Mouse (Mus musculus) mature B cell (primary cell): Measurements from ENCODE around the gene Aprt.

Experiments used
- in situ Hi-C: fragments of 300-500 bp; cut with MboI; formaldehyde crosslinking; loops from 2 replicates; pipeline ENCODE4 v1.14.3; 2019

The Aprt gene

GRCm38 (mm10) chr8:122576648-122577022 is at the start of gene Aprt:
Gene Aprt (minus strand): TSS chr8:122576909.
- in situ Hi-C loops, result no loop called here

- in situ Hi-C loops, result no loop called here
Measured at GRCm38 (mm10) chr8:122625811-122626210, 49.1 kb upstream of the Aprt start.

GRCm38 (mm10) chr8:122624653-122625052 is 47.9 kb upstream of the Aprt start:
- in situ Hi-C loops, result no loop called here

- in situ Hi-C loops, result no loop called here
Measured at GRCm38 (mm10) chr8:122623844-122624642, 47.3 kb upstream of the Aprt start.

GRCm38 (mm10) chr8:122622727-122623126 is 46.0 kb upstream of the Aprt start, which contains the start of gene Pabpn1l:
Gene Pabpn1l (minus strand): TSS chr8:122622739.
- in situ Hi-C loops, result no loop called here

GRCm38 (mm10) chr8:122620446-122620845 is 43.7 kb upstream of the Aprt start:
- in situ Hi-C loops, result no loop called here

- in situ Hi-C loops, result loop anchor here (10.0 kb wide), 2 partner anchors 56 to 216 kb away; no protein-coding TSS in a partner anchor
Measured at GRCm38 (mm10) chr8:122618660-122619378, 42.1 kb upstream of the Aprt start.

- in situ Hi-C loops, result loop anchor here (10.0 kb wide), 2 partner anchors 57 to 217 kb away; no protein-coding TSS in a partner anchor
Measured at GRCm38 (mm10) chr8:122617947-122618546, 41.3 kb upstream of the Aprt start.

- in situ Hi-C loops, result loop anchor here (10.0 kb wide), 2 partner anchors 58 to 218 kb away; no protein-coding TSS in a partner anchor
Measured at GRCm38 (mm10) chr8:122616181-122616905, 39.6 kb upstream of the Aprt start.

- in situ Hi-C loops, result loop anchor here (10.0 kb wide), 2 partner anchors 63 to 223 kb away; no protein-coding TSS in a partner anchor
Measured at GRCm38 (mm10) chr8:122611295-122612133, 34.8 kb upstream of the Aprt start, which contains the start of the genes Galns and Trappc2l. Gene Galns (minus strand): TSS chr8:122611463. Gene Trappc2l (plus strand): TSS chr8:122611640.

- in situ Hi-C loops, result loop anchor here (10.0 kb wide), 2 partner anchors 64 to 224 kb away; no protein-coding TSS in a partner anchor
Measured at GRCm38 (mm10) chr8:122610612-122611277, 34.0 kb upstream of the Aprt start.

- in situ Hi-C loops, result loop anchor here (10.0 kb wide), 2 partner anchors 65 to 225 kb away; no protein-coding TSS in a partner anchor
Measured at GRCm38 (mm10) chr8:122610209-122610608, 33.5 kb upstream of the Aprt start.

GRCm38 (mm10) chr8:122606810-122607209 is 30.1 kb upstream of the Aprt start:
- in situ Hi-C loops, result no loop called here

GRCm38 (mm10) chr8:122605367-122605766 is 28.7 kb upstream of the Aprt start:
- in situ Hi-C loops, result no loop called here

- in situ Hi-C loops, result no loop called here
Measured at GRCm38 (mm10) chr8:122604640-122605039, 27.9 kb upstream of the Aprt start.

- in situ Hi-C loops, result no loop called here
Measured at GRCm38 (mm10) chr8:122600666-122601065, 24.0 kb upstream of the Aprt start.

- in situ Hi-C loops, result no loop called here
Measured at GRCm38 (mm10) chr8:122596031-122596430, 19.3 kb upstream of the Aprt start.

GRCm38 (mm10) chr8:122593783-122594507 is 17.2 kb upstream of the Aprt start:
- in situ Hi-C loops, result no loop called here

GRCm38 (mm10) chr8:122593240-122593639 is 16.5 kb upstream of the Aprt start:
- in situ Hi-C loops, result no loop called here
